Mouse (Mus musculus) right cerebral cortex, adult 2 months (tissue): ENCODE data around the gene Tpcn2.

Source experiments
- DNase-seq, 2 experiments: peaks; one replicate each; pipeline ENCODE4 v3.0.0; 2021 to 2022; ENCODE audit warnings: low spot score in 2 of 2

Gene Tpcn2

DNA sequence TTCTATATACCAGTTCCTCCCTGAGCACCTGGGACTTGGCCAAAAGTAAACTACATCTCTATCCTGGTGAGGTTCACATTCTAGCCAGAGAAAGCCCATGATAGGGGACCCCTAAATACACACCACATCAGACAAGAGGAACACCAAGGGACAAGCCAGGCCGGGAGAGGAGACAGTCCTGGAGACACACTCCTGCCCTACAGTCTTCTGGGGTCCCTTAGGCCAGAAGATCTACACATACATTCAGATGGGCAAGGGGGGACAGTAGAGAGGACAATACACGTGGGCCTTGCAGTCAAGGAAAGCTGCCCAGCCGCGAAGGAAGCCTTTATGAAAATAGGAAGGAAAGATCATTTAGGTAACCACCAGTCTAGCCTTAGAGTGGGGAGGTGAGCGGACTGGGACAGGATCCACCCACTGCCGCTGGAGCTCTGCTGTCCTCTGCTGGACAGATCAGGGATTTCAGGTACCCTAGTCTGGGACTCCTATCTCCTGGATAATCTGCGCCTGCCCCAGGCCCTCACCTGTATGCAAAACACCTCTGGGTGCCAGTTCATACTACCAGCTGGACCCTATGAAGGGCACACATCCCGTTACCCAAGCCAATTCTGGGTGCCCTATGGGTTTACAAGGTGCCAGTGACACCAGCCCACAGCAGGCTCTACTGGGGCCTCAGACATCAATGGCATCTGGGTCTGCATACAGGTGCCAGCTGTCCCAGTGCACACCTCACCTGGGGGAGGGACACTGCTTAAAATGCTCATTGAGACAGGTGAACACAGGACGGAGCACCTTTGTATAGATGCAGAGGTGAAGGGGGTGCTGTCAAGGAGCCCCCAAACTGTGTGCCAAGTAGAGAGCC is 40.7 kb downstream of the Tpcn2 start:
- DNase-seq, result peak; percentile 78 to 85

DNA sequence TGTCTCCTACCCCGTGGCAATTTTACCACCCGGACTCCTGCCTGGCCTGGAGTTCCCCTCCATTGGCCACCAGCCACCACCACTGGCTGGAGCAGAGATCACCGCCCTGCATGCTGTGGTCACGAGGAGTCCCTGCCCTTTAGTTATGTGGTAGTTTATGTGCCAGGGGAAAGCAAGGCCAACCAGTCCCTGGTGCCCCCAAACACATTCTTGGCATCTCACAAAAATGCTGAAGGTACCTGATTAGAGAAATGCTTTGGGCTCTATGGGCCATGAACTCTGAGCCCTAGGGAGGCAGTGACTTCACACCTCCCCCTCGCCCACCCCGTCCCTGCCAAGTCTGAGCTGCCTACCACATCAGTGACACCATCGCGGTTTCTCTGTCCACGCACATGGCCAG is 41.8 kb downstream of the Tpcn2 start:
- no peak for DNase-seq

DNA sequence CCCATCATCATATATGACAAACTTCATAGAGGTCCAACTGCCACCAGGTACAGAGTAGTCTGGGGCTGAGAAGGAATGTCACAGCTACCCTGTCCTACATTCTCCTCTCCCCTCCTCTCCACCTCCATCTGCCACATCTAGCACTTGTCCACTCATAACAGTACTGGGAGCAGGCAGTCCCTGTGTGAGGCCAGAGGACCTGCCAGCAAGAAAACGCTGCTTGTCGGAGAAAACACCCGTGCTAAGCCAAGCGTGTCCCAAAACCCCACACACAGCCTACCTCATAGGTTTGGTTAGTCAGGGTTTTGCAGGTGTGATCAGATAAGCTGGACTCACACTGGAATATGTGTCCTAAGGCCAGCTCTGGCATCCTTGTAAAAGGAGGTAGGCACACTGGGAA is 42.9 kb downstream of the Tpcn2 start:
- DNase-seq, result no peak

DNA sequence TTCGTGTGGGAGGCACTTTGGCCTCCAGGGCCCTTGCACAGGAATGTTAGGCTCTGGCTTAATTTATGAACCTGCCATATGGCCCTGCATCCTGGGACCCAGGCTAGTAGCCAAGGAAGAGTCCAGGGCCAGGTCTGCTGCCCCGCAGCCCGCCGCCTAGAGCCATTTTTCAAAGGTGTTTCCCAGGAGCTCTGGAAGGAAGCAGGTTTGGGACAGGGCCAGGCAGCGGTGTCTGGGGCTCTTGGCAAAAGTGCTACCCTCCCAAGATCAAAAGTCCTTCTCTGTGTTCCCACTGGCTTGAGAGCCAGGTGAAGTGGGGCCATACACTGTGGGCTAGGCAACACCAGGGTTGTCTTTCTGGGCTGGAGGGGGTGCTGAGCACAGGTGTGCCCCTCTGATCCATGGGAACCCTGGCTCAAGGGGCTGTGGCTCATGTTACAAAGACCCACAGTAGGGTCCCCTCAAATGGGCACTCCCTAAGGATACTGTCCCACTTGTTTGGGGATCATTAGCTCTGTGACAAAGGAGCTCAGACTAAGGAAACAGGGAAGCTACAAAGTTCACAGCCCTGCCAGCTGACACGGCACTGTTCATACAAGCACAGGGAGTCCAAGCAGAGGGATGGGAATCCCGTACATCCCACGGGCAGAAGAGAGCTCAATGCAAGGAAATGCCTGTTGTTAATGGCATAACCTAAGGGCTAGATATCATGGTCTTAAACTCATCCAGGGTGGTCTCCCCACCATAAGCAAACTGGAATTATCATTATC is 43.9 kb downstream of the Tpcn2 start:
- no peak for DNase-seq

DNA sequence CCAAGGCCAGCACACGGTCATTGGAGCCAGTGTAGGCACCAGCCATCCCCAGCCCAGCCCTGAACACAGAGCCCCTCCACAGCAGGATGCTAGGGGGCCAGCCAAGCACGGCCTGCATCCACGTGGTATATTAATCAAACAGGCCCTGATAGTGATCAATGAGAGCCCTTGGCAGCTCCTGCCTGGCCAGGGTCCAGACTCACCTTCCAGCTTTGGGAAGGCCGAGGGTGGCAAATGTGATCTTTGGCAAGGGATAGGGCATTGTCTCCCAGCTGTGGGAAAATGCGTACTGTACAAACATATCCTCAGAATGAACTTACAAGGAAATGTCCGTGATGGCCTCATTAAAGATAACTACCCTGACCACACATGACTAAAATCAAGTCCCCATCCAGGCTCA is 44.7 kb downstream of the Tpcn2 start:
- DNase-seq, result no peak

DNA sequence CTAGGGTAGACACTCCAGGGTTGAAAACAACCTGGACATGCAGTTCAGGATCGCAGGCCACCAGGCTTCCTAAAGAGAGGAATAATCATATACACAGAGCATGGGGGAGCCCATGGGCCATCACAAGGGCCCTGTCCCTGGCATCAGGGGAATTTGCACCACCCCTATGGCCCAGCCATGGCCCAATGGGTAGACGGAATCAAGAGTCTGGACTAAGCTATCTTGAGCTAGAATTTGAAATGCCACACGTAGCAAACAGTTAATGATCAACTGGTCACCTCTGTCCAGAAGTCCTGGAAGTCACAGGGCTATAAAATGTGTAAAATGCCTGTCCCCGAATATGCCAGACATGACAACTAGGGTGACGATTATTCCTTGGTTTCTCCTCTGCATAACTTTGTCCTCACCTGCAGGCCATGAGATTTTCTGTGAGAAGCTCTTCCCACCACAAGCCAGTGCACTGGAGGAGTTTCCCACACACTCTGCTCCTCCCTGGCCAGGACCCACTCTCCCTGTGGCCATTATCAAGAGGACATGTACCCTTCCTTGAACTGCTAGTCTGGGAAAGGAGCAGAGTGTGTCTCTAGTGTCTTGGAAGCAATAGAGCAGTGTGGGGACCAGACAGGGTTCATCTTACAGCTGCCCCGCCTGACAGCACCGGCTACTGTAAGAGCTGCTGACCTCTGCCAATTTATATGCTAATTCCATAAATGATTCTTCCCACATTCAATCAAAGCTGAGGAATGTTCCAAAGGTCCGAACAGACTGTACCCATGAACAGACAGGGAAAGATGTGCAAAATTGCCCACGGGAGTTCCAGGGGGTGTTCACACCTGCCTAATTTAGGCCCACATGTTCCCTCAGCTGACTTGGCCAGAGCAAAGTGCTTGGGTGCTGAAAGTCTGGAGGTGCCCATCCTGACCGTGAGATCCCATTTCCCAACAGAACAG is 48.7 kb downstream of the Tpcn2 start:
- no peak for DNase-seq

DNA sequence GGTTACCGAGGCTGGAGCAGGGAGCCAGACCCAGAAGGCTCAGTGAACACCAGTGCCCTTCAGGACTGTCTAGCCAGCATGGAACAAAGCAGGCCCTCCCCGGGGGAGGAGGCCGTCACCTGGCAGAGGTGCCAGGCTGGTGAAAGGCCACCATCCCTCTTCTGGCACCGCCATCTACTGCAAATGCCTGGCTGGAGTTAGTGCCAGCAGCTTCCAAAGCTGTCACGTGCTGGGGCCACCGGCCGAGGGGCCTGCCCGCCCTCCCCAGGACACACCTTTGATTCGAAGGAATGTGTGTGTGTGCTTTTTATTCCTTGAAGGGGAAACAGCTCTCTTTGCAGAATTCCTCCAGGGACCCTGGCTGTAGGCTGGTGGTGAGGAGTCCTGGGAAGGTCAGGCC is 52.2 kb downstream of the Tpcn2 start:
- DNase-seq, result no peak

DNA sequence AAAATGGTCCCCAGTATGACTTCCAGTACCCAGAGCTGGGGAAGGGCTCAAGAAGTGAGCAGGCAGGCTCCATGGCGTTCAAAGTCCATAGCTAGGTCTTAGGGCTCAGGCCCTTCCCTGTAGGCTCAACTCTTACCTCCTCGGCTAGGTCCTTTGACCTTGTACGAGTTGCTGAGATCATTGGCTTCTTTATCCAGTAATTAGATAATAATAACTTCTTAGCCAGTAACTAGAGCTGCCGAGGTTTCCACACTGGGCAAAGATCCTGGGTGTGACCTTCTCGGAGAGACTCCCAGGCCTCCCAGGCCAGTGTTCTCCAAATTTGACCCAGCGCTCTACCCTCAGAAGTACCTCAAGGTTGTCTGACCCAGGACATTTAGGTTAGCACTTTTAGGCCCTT is 57.2 kb downstream of the Tpcn2 start:
- no peak for DNase-seq

DNA sequence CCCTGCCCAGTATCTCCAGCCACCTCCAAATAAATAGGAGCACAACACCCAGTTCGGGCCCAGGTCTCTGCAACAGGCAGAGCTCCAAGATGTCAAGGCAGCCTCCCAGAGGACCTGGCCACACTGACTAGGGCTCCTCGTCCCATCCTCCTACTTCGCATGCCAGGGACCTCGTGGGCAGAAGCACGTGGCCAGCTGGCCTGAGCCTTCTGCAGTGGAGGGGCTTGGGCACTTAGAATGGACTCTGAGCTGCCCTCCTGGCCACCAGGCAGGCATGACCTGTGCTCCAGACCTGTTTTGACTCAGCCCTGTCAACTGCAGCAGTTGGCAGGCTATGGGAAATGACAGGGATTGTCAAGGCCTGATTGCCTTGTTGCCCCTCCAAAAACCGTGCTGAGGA is 58.2 kb downstream of the Tpcn2 start:
- no peak for DNase-seq

DNA sequence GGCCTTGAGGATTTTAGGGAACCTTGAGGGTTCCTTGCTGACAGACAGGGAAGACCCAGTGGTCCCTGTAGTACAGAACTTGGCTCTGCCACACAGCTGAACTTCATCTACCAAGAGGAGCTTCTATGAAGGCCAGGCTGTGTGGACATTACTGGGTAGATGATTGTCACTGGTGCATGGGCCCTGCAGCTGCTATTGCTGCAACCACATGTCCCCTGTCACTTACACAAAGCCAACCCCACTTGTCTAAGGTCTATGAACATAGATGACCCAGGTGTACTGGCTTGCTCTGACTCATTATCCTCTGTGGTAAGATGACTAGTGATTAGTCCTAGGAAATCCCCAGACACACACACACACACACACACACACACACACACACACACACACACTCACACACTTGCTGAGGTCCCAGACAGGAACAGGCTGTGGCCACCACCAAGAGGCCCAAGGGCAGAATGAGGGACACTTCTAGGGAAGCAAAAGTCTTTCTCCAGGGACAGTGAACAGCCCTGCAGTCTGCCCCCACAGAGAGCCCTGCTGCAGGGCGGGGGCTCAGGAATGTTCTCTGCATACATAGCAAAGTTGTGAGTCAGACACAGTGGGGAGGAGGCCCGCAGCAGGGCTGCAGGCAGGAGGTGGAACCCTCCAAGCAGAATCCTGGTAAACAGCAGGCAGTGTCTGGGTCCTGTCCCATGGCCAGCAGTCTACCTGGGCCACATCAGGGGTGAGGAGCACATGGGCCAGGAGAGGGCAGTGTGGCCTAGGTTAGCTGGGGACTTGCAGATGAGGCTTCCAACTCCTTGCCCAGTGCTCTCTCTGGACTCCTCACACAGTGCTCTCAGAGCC is 61.7 kb downstream of the Tpcn2 start:
- peak; percentile 53 to 63 for DNase-seq

DNA sequence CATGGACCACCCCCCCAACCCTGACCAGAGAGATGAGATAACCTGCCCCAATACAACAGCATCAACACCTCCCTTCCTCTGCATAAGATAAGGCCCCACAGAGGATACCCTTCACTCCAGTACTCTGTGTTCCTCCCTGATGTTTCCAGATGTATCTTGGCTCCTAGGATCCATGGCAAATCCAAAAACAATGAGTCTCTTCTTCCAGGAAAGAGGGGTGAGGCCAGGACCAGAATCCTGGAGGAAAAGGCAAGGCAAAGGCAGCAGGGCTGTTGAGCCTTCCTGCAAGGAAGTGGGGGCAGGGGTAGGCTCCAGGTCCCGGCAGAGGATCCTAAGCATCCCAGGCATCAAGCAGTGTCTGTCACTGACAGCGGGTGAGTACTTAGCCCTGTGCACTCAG is 62.5 kb downstream of the Tpcn2 start:
- no peak for DNase-seq

DNA sequence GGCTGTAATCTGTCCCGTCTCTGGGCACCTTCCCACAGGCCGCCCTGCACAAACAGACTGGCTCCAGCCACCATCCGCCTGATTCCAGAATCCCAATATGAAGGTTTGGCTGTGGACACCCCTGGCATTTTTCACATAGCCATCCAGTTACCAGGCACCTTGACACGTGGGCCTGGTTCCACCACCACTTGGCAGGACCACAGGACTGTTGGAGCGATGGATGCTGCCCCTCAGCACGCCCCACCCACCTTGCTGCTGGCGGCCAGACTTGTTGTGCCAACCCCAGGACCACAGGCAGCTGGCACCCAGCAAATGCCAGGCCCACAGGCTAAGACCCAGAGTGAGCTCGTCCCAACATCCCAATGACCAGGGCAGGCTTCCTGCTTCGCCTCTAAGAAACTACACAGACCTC is 64.4 kb downstream of the Tpcn2 start:
- no peak for DNase-seq

DNA sequence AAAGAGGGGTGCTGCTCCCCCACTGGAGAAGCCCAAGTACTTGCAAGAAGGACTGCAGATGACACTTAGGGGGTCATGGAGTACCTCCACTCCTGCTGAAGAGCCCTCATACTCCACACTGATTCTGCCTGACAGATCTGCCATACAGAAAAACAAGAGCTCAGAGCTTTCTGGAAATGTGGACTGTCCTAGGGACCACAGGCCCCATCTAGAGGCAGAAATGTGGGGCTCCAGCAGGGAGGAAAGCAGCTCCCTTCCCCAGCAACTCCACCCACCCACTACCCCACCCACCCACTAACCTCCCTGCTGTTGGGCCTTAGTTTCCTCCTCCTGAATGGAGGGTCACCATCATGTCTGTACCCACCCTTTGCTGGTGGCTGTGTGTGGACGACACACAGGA is 67.2 kb downstream of the Tpcn2 start:
- DNase-seq, result no peak

DNA sequence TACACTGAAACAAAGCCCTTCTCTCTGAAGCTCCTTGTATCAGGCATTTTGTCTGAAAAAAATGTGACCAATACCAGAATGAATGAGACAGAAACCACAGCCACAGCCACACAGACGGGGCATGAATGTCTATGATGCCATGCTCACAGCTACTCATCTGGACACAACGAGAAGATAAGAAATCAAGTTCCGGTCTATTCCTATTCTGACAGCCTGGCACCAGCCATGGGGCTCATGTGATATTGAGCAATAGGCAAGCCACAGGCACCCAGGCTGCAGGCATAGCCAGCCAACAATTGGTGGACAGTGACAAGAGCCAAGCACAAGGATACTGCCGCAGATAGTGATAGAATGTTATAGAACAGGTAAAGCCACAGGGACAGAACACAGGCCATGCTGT is 68.3 kb downstream of the Tpcn2 start:
- DNase-seq, result no peak

DNA sequence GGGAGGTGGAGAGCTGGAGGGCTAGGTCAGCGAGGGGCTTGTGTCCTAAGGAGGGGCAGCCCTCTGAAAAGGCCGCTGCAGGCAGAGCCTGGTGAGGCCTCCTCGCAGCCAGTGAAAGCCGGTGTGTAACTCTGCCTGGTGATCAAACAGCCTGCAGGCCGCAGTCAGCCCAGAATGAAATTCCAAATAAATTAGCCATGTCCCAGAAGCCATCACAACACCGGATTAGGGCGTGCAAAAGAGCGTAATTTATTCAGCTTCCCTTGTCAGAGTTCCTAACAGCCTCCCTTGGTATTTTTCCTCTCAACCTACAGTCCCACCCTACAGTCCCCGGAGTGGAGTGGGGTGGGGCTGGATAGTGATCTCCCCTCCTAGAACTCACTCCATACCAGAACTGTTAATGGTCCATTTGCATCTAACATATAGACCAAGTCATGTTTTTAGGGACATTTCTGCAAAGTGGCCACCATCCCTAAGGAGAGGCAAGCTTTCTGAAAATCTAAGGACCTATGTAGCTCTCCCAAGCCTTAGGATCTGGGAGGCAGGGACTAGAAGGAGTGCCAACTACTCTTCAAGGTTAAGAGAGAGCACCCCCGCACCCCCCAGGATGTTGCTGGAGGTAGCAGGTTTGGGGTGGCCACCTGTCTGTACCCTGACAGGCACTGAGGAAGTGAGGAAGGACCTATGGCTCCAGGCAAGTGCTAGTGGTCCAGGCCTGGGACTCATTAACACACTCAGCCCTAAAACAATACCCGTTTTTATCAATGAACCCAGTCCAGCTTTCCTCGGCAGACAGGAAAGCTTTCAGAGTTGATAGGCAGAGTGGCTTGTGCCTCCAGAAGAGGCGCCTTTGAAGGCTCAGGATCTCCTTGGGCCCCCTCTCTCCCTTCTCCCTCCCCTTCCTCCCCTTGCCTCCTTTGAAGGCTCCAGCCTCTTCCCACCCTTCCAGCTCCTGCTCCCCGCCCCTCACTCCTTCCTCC is 71.8 kb downstream of the Tpcn2 start:
- no peak for DNase-seq

DNA sequence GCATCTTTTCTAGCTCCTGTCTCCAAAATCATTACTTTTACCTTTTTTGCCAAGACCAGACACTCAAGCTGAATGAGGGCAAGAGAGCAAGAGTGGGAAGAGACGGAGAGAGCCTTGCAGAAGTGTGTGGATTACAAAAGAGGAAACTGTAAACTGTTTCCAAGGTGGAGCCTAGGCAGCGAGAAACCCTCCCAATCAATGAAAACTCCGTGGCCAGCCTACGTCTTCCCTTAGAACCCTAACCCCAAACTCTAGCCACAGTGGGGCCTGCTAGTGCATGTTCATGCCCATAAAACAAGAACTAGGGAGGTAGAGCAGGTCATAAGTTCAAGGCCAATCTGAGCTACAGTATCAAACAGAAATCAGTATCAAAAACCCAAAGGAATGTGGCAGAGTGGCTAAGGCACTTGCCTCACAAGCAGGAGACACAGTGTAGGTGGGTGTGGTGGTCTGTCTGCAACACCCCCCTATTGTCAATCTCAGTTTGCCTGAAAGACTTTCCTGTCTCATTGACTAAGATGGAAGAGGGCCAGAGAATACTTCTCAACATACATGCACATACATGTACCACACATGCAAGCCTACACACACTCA is 73.2 kb downstream of the Tpcn2 start:
- DNase-seq, result no peak

DNA sequence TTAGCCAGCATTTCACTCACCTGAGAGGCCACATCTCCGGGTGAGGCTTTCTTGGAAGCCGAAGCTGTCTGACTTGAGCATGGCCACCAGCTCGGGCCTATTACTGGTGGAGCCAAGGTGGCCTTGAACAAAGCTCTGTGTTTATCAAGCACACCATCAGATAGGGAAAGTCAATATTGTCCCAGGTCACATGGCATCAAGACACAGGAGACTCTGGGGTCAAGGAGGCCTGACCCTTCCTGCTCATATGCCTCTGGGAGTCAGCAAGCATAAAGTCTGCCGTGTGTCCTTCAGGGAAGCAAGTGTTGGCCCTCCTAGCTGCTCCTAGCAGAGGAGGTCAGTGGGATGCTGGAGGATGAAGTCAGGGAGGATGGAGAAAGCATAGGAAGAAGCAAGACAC is 75.8 kb downstream of the Tpcn2 start, which contains the start of gene 1810010D01Rik:
TSS of gene 1810010D01Rik (minus strand) at position 114 of the 400 bp plus-strand sequence.
- no peak for DNase-seq

DNA sequence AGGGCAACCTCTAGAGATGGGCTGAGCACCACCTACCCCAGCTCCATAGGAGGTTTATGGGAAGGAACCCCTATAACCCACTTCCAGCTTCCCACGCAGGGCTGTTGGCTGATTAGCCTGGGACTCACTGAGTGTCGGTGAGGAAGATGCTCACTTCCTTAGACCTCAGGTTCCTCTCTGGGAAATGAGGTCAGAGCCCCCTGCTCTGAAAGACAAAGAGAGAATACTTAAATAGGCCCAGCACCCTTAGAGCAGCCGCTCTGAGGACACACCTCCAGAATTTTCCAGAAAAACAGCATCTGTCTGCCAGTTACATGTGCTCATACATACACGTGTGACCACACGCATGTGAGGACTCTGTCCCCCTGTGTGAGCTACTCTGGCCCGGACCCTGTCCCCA is 77.0 kb downstream of the Tpcn2 start:
- no peak for DNase-seq

DNA sequence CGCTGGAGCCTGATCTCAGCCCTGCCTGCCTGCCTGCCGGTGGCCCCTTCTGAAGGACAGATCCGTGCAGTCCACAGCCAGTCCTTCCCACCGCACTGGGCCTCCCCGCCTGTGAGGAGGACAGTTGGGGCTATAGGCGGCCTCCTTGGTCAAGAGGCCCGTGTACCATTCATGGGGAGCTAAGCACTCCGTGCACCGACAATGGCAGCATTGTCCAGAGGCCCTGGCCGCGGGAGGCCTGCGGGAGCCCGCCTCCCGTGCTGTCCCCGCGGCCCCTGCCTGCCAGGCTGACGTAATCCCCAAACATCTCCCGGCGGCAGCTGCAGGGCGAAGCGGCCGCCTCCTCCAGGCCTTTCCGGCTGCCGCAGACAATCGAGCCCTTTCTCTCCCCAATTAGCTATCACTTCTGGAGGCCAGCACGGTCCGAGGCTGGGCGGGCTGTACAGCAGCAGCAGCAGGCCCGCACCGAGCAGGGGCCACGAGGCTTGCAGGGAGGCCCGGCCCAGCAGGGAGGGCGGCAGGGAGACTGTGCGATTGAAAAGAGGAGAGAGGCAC is 77.7 kb downstream of the Tpcn2 start:
- peak; percentile 41 to 64 for DNase-seq
